Mouse (Mus musculus): Measurements from ENCODE around the gene Tmem110. TPM values are rescaled to one million over a fixed set of nuclear protein-coding genes. Genes with fewer than 3 reads are reported as not detected.

Gene Tmem110
- 10 to 100 TPM; 23.2 to 27.1 TPM for total RNA-seq (2021)
- long read RNA-seq, experiment 1, transcript Tmem110-201 (8 exons, 3,742 nt), result major isoform, 36 of 44 reads
- long read RNA-seq, experiment 1, partial matches to known transcripts, result 5 of 44 reads
- long read RNA-seq, experiment 1, other reads (novel, unspliced or antisense), result 2 of 44 reads
- long read RNA-seq, experiment 2, transcript Tmem110-201 (8 exons, 3,742 nt), result major isoform, 20 of 23 reads
- long read RNA-seq, experiment 2, partial matches to known transcripts, result 0 of 23 reads
- long read RNA-seq, experiment 2, other reads (novel, unspliced or antisense), result 3 of 23 reads

- DNase-seq, result peak; percentile 91
Observed at GRCm38 (mm10) chr14:30825476-30826131, at the start of gene Tmem110. TSS of gene Tmem110 (plus strand) at chr14:30825590.

DNA sequence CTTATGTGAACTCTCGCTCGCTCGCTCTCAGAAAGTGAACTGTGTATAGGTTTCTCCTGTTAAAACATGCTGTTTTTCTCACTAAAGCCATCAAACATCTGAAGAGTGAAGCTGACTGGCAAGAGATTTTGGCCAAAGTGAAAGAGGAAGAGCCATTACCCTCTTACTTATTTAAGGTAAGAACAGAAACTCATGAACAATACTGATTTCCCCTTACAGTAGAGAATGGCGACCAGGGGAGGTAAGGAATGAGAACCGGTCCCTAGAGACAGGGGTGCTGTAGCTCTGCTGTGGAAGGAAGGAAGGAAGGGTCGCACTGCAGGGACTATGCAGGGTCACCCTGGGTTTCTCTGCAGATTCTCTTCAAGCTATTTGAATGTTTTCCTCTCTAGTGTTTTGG lies 40.8 kb upstream of the Tmem110 start:
- no peak for DNase-seq

- peak; percentile 40 for DNase-seq
Observed at GRCm38 (mm10) chr14:30789471-30789870, 35.9 kb upstream of the Tmem110 start.

DNA sequence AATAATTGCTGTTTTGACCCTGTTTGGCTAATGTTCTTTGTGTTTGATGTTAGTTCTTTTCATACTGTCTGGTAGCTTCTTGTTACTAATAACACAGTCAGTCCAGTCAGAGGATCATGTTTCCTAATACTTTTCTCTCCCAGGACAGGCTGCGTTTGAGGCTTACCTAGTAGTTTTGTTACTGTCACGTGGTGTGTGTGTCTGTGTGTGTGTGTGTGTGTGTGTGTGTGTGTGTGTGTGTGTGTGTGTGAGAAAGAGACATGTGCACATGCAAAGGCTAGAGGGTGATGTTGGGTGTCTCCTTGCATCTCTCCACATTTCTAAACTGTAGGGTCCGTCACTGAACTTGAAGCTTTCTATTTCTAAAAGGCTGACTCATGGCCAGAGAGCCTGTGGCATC lies 32.5 kb upstream of the Tmem110 start:
- DNase-seq, result no peak

GRCm38 (mm10) chr14:30801756-30802155 lies 23.6 kb upstream of the Tmem110 start:
- no peak for DNase-seq

- DNase-seq, result peak; percentile 32
Observed at GRCm38 (mm10) chr14:30821136-30821535, 4.3 kb upstream of the Tmem110 start.

DNA sequence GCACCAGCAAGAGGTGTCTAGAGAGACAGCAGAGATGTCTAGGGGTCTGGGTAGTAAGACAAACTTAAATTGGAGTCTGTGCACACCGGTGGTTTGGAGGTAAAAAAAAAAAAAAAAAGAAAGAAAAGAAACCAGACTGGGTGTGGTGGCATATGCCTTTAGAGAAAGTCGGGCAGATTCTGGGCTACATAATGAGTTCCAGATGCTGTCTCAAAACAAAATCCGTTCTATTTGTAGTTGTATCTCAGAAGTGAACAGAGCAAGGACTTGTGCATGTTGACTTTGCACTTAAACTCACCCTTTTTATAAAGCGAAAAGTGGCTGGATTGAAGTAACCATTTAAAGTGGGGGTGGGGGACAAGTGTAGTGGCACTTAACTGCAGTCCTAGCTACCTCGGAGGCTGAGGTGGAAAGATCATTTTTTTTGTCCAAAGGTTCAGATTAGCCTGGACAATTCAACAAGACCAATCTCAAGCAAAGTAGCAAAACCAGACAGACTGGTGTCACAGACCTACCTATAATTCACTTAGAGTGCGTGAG lies 864 bp upstream of the Tmem110 start:
- no peak for DNase-seq

- no peak for DNase-seq
Observed at GRCm38 (mm10) chr14:30825021-30825475, 342 bp upstream of the Tmem110 start.

DNA sequence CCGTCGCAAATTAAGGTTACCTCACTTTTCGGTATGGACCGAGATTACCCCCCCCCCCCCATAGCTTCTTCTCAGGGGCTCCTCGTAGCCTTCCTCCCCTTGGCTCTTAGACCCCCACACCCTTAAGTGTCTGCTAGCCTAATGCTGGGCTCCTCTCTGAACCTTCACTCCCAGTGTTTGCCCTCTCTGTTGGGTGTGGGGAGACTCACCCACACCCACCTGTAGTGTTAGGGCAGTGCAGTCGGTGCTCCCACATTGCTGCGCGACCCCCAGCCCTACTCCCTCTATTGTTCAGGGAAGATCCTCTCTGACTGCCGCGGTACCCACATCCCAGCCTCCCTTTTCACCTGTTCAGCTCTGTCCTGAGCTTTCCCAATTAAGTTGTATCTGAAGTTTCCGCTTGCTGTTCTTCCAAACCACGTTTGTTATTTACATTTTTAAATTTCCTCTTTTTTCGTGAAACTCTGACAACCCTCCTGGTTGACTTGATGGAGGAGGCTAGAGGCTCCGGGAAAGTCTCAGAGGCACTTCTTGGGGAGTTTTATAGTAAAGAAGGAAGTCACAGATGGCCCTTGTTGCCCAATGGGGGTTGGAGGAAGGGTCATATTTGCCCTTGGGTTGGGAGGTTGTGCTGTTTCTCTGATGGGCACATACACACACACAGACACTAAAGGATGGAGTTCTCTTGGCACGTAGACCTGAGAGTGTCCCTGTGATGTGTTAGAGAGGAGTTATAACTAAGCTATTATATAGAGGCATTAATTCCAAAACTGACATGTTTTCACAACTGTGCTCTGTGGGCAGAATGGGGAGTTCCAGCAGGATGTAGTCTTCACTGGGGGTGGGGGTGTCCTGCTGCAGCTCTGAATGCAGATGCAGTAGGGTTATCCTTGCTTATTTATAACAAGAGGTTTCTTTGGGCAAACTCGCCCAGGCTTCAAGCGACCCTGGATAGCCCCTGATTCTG lies 1.1 kb downstream of the Tmem110 start:
- no peak for DNase-seq

GRCm38 (mm10) chr14:30827480-30827879 lies 2.1 kb downstream of the Tmem110 start:
- no peak for DNase-seq

- peak; percentile 48 for DNase-seq
Observed at GRCm38 (mm10) chr14:30828077-30828476, 2.7 kb downstream of the Tmem110 start.

- peak; percentile 73 for DNase-seq
Observed at GRCm38 (mm10) chr14:30828635-30829460, 3.5 kb downstream of the Tmem110 start.

- no peak for DNase-seq
Observed at GRCm38 (mm10) chr14:30837416-30837996, 12.1 kb downstream of the Tmem110 start.

DNA sequence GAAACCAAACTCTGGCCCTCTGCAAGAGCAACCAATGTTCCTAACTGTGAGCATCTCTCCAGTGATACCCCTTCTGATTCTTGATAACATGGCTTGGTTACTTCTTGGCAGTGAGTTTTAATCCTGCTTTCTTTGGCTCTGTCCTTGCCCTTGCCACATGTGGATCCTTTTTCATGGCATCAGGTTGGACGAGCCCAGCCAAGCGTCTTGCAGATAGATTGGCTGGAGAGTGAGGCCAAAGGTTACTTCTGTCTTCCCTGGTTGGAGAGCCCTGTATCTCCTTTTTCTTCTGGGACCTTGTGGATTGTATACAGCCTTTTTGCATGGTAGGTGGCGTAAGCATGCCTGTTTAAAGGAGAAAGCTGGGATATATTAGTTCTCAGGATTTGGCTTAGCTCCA lies 18.3 kb downstream of the Tmem110 start:
- DNase-seq, result peak; percentile 50

GRCm38 (mm10) chr14:30850504-30850903 lies 25.1 kb downstream of the Tmem110 start:
- DNase-seq, result no peak

GRCm38 (mm10) chr14:30852325-30852724 lies 26.9 kb downstream of the Tmem110 start:
- DNase-seq, result no peak

DNA sequence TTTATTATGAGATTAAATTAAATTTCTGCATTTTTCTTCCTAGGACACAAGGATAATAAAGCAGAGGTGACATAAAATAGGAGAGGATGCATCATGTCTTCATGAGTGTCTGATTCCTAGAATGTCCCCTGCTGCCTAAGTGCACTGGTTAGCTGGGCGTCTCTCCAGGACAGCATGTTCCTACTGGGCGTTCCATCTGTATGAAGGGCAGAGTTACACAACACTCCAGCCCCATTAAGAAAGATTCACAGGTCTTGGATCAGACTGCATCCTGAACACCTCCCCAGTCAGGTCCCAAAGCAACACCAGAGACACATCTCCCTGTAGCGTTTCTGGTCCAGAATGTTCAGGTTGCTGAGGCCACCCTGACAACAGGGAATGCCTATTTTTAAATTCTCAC lies 29.9 kb downstream of the Tmem110 start:
- DNase-seq, result no peak

GRCm38 (mm10) chr14:30856885-30857507 lies 31.6 kb downstream of the Tmem110 start:
- DNase-seq, result no peak

DNA sequence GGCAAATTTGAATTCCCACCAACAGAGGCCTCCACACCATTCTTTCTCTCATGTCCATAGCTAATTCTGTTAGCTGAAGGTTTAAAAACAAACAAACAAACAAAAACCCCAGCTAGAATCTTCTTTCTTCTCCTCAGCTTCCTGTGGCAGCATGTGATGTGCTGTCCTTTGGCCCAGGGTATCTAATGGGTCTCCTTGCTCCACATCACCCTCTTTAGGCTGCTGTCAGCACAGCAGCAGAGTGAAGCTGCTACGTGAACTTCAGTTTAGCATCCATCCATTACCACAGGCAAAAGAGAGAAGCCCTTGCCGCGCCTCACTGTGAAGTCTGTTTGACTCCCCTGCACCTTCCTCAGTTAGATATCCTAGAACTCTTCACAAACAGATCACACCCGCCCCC lies 32.6 kb downstream of the Tmem110 start:
- DNase-seq, result no peak

- no peak for DNase-seq
Observed at GRCm38 (mm10) chr14:30861421-30862125, 36.2 kb downstream of the Tmem110 start.
